Mouse (Mus musculus) thymus, postnatal 14 days (tissue): ENCODE results near the gene Ccdc81.

ENCODE experiments used
- DNase-seq: peaks from one replicate; pipeline ENCODE4 v3.0.0; 2021

Ccdc81 gene

DNA sequence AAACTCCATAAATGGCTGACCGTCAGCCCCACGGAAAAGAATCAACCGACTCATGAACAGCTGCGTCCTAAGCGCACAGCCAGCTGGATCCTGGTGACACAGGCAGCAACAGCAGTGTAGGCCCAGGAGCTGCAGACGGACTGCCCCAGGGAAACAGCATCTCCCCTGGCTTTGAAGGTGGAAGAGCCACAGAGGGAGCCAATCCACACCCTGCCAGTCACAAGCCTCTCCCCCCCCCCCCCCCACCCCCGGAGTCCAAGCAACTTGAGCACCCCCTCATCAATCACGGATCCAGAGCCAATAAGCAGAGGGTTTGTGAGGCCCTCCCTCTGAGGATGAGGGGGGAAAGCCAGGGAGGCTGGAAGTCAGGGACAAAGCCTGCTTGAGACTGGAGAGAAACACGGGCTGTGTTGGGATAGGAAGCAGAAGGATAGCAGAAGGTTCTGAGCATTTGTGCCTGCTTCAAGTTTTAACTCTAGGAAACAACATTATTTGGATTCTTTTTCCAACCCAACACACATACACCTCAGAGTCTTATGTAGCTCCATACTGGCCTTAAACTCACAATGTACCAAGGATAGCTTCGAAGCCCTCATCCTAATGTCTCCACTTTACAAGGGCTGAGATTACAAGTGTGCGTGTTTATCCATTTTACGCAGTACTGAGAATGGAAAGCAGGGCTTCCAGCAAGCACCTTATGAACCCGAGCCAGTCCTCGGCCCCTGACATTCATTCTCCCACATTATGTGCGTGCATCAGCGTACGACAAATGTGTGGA is 46.8 kb downstream of the Ccdc81 start:
- no peak for DNase-seq

DNA sequence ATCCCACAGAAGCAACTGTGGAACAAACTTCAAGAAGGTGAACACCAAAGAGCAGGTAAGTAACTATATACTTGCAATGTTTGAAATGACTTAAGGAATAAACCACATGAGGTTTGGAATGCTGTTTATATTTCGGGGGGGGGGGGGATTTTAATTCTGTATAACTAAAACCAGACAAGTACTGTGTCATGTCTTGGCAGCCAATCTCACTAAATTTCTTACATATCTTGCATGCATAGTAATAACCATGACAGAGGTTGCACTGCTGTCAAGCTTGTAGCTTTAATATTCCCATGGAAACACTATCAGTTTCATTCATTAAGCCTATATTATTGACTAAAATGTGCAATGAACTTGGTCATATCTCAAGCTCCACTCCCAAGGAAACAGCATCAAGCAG is 48.2 kb downstream of the Ccdc81 start:
- DNase-seq, result no peak

DNA sequence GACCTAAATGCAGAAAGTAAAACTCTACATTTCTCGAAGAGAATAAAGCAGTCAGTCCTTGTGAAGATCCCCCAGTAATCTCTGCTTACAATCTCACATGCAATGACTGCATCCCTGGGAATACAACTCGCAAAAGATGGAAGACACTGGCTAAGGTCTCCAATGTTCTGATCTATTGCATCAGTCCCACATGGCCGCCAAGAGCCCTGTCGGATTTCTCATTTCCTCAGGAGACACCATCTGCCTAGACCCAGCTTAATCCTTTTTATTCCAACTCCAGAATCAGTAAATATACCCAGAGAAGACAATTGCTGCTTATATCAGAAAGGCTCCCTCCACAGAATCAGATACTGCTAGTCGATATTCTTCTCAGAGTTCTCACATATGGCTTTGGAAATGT is 50.3 kb downstream of the Ccdc81 start:
- DNase-seq, result no peak

DNA sequence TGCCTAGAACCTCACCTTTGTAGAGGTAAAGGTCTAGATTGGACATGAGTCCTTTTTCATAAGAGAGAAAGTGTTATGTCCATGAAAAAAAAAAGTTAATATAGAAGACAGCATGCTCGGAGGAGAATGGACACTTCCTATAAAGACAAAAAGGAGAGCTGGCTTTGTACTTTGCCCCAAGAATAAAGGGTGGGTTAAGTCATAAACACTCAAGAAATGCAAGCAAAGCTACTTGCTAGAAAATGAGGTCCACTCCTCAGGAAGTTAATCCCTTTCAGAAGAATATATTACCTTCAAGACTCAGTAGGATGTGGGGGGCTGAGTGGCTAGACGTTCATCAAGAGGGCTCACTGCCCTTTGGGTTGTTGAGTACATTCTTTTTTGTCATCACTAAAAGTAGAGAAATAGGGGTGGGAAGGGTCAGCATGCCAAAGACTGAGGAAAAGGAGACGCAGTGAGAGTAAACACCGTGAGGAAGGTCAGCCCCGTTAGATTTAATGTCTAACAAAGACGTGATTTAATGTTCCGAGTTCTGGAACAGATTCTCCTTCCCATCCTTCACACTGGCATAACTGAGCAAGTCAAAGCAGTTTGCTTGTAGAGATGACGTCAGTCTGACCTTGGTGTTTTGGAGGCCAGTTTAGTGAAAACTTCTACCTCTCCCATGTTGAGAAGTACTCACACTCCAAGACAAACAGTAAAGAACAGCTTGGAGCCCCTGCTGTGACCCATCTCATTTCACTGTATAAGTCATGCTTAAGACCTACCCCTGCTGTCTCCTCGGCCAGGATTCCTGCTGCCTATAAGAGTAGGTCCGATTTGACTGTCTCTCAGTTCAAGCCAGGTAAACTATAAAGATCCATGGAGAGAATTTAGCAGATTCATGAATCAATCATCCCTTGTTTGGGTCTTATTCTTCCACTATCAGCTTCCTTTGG is 51.0 kb downstream of the Ccdc81 start:
- no peak for DNase-seq

DNA sequence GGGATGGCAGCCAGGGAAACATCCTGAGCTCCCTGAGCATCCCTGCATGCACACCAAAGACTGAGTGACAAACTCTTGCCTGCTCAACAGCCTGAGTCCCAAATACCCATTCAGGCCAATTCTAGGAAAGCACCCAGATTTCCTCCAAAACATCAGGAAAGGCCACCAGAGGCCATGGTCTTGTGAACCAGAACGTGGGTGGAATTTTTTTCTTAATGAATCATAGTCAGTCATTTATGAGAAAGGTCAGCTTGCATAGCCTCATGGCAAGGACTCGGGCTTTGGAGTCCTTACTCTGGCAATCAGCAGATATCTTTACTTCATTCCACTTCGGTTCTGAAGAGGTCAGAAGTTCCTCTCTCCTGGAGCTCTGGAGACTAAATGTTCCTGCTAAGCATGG is 52.9 kb downstream of the Ccdc81 start:
- no peak for DNase-seq

DNA sequence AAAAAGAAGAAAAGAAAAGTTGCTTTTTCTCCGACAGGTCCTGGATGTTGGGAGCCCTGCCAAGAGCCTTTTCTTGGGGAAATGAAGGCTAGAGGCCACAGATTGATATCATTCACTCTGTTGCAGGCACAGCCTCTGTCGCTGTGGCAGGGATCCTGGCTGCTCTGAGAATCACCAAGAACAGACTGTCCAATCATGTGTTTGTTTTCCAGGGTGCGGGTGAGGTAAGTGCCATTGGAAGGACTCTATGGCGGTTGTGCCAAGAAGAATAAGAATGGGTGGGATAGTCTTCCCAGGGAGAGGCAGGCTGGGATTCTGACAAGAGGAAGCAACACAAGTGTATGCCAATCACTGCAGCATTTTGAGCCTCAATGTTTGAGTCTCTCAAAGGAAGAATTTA is 57.8 kb downstream of the Ccdc81 start:
- no peak for DNase-seq

DNA sequence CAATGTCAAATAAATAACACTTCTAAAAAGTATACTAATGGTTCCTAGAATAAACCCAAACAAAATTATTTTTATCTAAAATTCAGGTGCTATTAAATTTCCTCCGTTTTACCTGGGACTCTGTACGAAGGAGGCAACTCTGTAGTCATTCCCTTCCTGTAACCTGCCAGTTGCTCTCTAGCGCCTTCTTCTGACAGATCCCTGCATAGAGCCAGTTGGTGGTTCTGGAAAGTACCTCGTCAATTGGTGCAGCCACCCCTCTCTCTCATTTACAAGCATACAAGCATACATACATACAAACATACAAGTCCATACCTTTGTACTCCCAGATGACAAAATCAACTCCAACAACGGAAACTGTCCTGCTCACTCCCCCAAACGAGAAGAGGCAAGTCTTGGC is 59.9 kb downstream of the Ccdc81 start:
- peak; percentile 32 for DNase-seq

DNA sequence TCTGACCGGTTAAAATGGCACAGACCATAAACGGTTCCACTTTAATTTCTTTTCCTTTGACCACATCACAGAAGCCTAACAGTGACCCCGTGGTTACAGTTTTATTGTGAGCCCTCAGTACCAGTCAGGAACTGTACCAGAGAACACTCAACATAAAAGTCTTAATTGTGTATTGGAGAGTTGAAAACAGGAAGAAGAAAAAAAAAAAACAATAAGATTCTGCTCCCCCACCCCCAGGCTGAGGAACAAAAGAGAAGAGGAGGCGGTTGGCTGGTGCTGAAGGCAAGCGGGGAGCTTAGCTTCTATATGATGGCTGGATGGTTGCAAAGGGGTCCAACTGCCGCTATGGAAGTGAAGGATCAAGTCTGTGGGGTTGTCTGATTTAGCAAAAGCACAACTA is 60.3 kb downstream of the Ccdc81 start:
- no peak for DNase-seq

DNA sequence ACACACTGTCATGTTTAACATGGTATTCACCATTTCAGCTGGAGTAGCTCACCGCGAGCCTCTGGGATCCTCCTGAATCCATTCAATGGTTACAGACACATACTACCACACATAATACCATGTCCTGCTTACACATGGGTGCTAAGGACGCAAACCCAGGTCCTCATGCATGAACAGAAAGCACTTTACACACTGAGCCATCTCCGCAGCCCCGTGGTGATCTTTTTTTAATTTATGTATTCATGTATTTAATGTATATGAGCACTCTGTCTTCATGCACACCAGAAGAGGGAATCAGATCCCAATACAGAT is 61.1 kb downstream of the Ccdc81 start:
- DNase-seq, result no peak

DNA sequence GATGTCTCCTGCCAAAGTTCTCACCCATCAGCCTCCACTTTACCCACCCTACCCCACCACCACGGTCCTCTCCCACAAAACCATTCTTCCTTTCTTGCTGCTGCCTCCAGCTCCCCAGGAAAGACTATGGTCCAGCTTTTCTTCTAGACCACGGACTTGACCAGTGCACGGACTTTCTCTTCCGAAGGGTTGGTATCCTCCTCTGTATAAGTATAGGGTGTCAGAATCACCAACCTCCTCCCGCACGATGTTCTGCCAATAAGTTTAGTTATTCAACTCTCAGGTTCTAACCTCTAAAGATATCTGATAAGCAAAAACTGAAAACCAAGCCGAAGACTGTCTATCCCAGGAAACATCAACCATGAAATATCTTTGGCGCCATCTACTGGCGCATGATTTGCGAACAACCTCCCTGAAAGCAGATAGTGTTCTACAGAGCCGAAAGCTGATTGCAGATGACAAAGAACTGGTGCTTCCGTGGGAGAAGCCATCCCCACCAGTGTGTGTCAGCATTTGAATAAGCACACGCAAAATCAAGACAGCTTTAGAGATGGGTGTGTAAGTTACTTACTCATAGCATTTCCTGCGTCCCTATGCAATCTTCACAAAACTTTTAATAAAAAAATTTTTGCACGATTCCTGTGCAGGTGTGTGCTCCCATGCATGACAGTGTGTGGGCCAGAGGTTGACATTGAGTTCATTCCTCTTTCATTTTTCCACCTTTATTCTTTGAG is 61.6 kb downstream of the Ccdc81 start:
- DNase-seq, result peak; percentile 63

DNA sequence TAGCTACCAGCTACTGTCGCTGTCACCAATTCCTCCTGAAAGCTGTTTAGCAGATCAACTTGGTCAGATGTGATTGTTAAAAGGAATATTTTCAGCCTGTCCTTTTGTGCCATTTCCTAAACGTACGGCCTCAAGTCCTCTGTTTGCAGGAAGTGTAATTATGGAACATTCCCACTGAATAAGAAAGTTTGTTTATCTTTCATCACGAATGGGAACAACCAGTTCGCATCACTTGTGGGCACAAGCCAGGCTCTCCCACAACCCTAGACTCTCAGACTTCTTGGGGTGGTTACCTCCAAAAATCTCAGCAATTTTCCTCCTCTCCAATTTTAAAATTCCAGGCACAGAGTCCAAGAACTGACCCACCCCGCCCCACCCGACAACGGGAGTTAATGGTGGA is 63.7 kb downstream of the Ccdc81 start:
- no peak for DNase-seq

DNA sequence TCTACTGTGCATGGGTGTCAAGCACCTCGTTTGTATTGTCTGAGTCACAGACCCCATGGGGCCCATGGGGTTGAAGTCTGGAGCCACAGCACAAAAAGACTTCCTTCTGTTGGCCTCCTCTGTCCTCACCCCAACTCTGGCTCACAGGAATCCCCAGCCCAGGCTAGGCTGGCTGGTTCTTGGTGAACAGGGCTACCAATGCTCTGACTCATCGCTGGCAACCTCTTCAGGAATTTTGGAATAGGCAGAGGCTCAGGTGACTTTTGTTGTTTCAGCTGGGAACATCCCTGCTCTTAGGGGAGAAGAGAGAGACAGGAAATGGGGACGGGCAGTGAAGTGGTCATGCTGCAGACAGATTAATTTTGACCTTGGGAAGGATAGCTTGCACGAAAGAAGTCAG is 65.6 kb downstream of the Ccdc81 start:
- no peak for DNase-seq

DNA sequence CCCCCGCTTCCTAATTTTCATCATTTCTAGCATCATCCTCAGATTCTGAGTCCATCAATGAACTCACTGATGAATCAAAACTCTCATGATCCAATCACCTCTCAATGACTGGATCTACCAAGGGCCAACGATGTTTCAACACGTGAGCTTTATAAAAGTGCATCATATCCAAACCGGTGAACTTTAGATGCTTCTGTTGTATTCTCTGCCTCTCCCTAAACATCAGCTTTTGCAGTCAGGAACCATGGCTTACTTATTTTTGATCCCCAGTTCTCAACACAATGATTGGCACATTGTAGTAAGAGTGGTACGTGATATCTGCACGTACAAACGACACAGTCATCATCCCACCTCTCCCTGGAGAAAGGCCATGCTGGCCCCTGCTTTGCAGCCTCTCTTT is 66.8 kb downstream of the Ccdc81 start:
- no peak for DNase-seq

DNA sequence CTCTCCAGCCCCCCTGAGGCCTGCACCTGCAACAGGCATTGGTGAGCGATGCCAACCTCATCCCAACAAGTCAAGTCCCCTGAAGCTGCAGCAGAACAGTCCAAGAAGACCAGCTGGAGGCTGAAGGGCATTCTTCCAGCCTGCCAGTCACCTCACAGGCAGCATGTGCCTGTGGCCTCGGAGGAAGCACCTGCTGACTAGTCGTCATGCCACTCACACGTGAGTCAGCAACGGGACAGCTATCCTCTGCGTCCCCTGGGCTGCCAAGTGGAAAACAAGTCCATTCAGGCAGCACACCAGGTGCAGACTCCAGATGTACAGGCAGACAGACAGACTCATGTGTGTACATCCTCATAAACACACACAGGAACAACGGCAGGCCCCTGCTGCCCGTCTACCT is 67.9 kb downstream of the Ccdc81 start:
- DNase-seq, result no peak

DNA sequence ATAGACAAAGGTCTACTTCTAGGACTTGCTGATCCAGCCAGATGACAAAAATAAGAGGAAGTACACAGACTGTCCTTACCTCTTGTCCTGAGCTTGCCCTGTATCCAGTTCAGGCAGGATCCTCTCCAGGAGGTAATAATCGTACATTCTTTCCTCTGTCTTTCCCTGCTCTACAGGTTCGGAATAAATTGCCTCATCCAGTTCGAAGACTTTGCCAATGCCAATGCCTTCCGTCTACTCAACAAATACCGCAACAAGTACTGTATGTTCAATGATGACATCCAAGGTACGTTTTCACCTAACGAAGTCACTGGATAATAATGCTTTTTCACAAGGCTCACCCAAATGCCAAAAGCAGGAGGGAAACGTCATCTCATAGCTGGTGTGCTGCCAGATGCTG is 69.9 kb downstream of the Ccdc81 start:
- no peak for DNase-seq

DNA sequence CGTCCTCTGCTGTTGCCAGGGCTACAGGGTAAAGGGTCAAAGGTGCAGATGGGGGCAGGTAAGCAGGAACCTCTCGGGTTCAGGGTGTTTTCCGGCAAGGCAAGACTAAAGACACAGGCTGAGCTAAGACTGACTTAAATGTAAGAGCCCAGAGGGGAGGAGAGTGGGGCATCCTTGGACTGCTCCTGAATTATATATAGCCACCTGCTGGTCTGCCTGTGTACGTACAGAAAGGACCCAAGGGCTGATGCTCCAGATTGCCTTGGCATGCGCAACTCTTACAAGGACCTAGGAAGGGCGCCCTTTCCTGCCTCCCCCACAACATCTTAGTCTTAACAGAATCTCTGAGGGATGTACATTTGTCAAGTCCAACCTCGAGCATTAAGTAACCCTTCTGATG is 74.2 kb downstream of the Ccdc81 start:
- DNase-seq, result no peak

DNA sequence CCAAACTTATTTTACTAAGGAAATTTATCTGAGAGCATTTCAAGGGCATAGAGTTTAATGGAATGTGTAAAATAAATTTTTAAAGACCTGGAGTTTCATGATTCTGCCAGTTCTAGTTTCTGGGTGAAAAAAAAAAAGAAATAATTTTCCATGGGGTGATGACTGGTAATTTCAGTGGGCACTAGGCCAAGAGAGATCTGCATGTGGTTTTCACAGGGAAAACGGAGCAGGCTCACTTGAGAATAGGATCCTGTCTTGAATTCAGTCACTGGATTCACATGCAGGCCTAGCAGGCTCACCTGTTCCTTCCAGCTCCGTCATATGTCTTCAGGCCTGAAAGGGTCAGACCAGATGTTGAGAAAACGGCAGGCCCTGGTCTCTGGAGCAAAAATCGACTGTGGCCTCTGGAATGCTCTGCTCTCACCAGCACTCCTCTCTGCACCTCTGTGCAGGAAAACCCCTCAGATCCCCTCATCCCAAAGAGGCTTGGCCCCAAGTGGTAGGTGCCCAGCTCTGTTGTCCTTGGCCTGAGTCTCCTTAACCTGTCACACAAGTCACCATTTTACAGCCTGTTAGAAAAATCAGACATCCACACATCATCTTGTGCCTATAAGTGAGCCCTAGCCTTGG is 74.9 kb downstream of the Ccdc81 start:
- DNase-seq, result no peak
